Mouse (Mus musculus) G1E (cell line): ENCODE measurements at regions not wholly inside any gene's neighbourhood (a gene's known extent, or its start where the extent isn't known, plus 50 kb on each side); places are given as distances from the start of the nearest gene placed in this dataset.

ENCODE experiments used
- CTCF ChIP-seq: IDR thresholded peaks from 2 replicates; pipeline ENCODE4 v1.5.1; 2012; ENCODE audit warnings: low read depth, low read length, inconsistent platforms, mixed read lengths
- GATA1 ChIP-seq: IDR thresholded peaks from 2 replicates; pipeline ENCODE4 v1.6.1; 2012; ENCODE audit warnings: borderline replicate concordance, low read length, inconsistent platforms, mixed read lengths
- GATA2 ChIP-seq: IDR thresholded peaks from 2 replicates; pipeline ENCODE4 v1.6.1; 2012; ENCODE audit warnings: low read depth, low read length, inconsistent platforms, borderline replicate concordance
- POLR2AphosphoS5 ChIP-seq: IDR thresholded peaks from 2 replicates; pipeline ENCODE4 v1.6.1; 2012; ENCODE audit warnings: low read depth, low read length, inconsistent platforms; ENCODE audit not compliant: insufficient replicate concordance
- TAL1 ChIP-seq: conservative IDR thresholded peaks from 2 replicates; pipeline ENCODE4 v1.6.1; 2012; ENCODE audit warnings: low read depth, low read length, inconsistent platforms, mixed read lengths

- no peak for TF ChIP-seq CTCF
- no peak for TF ChIP-seq POLR2AphosphoS5
- TF ChIP-seq GATA1, result no peak
- TF ChIP-seq TAL1, result no peak
- no peak for TF ChIP-seq GATA2
These were observed 179.0 kb downstream of the Cxcl12 start for GRCm38 (mm10) chr6:117347356-117347755.
